Mouse (Mus musculus): ENCODE results near the gene Tspan15.

Gene Tspan15

GRCm38 (mm10) chr10:62228126-62228525 is 2.9 kb downstream of the Tspan15 start:
- no peak for DNase-seq (ENCODE audit: low read depth, low spot score)

GRCm38 (mm10) chr10:62225839-62226238 is 5.2 kb downstream of the Tspan15 start:
- no peak for DNase-seq (ENCODE audit: low read depth, low spot score)

GRCm38 (mm10) chr10:62224231-62224630 is 6.8 kb downstream of the Tspan15 start:
- DNase-seq (ENCODE audit: low read depth, low spot score): no peak

- peak; percentile 36 for DNase-seq (ENCODE audit: low read depth, low spot score)
These were observed 8.3 kb downstream of the Tspan15 start for GRCm38 (mm10) chr10:62222777-62223176.

GRCm38 (mm10) chr10:62221647-62222046 is 9.4 kb downstream of the Tspan15 start:
- DNase-seq (ENCODE audit: low read depth, low spot score): no peak

GRCm38 (mm10) chr10:62220732-62221514 is 10.1 kb downstream of the Tspan15 start:
- DNase-seq (ENCODE audit: low read depth, low spot score): no peak

- no peak for DNase-seq (ENCODE audit: low read depth, low spot score)
These were observed 12.3 kb downstream of the Tspan15 start for GRCm38 (mm10) chr10:62218789-62219172.

- no peak for DNase-seq (ENCODE audit: low read depth, low spot score)
These were observed 12.8 kb downstream of the Tspan15 start for GRCm38 (mm10) chr10:62218044-62218788.

GRCm38 (mm10) chr10:62217196-62217595 is 13.9 kb downstream of the Tspan15 start:
- DNase-seq (ENCODE audit: low read depth, low spot score): peak; percentile 73

- no peak for DNase-seq (ENCODE audit: low read depth, low spot score)
These were observed 14.5 kb downstream of the Tspan15 start for GRCm38 (mm10) chr10:62216595-62216994.

- DNase-seq (ENCODE audit: low read depth, low spot score): no peak
These were observed 15.4 kb downstream of the Tspan15 start for GRCm38 (mm10) chr10:62215633-62216032.

GRCm38 (mm10) chr10:62215169-62215616 is 15.9 kb downstream of the Tspan15 start:
- DNase-seq (ENCODE audit: low read depth, low spot score): no peak

GRCm38 (mm10) chr10:62211310-62211709 is 19.7 kb downstream of the Tspan15 start:
- DNase-seq (ENCODE audit: low read depth, low spot score): no peak

- DNase-seq (ENCODE audit: low read depth, low spot score): no peak
These were observed 22.7 kb downstream of the Tspan15 start for GRCm38 (mm10) chr10:62208241-62208896.

- no peak for DNase-seq (ENCODE audit: low read depth, low spot score)
These were observed 28.5 kb downstream of the Tspan15 start for GRCm38 (mm10) chr10:62202574-62202973.

GRCm38 (mm10) chr10:62198891-62199290 is 32.2 kb downstream of the Tspan15 start:
- DNase-seq (ENCODE audit: low read depth, low spot score): no peak

- DNase-seq (ENCODE audit: low read depth, low spot score): no peak
These were observed 33.6 kb downstream of the Tspan15 start for GRCm38 (mm10) chr10:62197403-62197802.

- no peak for DNase-seq (ENCODE audit: low read depth, low spot score)
These were observed 35.7 kb downstream of the Tspan15 start for GRCm38 (mm10) chr10:62195376-62195775.

GRCm38 (mm10) chr10:62194946-62195345 is 36.1 kb downstream of the Tspan15 start:
- no peak for DNase-seq (ENCODE audit: low read depth, low spot score)

GRCm38 (mm10) chr10:62194461-62194860 is 36.6 kb downstream of the Tspan15 start:
- no peak for DNase-seq (ENCODE audit: low read depth, low spot score)

GRCm38 (mm10) chr10:62194043-62194442 is 37.0 kb downstream of the Tspan15 start:
- no peak for DNase-seq (ENCODE audit: low read depth, low spot score)

- DNase-seq (ENCODE audit: low read depth, low spot score): no peak
These were observed 38.3 kb downstream of the Tspan15 start for GRCm38 (mm10) chr10:62192701-62193157.

Data from ZHBTc4 (cell line).